Mouse (Mus musculus) limb, embryonic 12.5 days (tissue): ENCODE results near the gene Sparcl1. TPM values are rescaled to one million over a fixed set of nuclear protein-coding genes. Genes with fewer than 3 reads are reported as not detected.
A peak's percentile ranks its signal among the peaks of the same experiment; 100 is the strongest.

Experiments
- ATAC-seq: fragments of 200-750 bp; cut with Nextera tagmentation; 2 replicates; pipeline ENCODE4 v1.8.0; 2017; ENCODE audit warnings: low read depth, moderate TSS enrichment; ENCODE audit not compliant: insufficient number of reproducible peaks, insufficient read depth, low FRiP score, low TSS enrichment
- H3K27ac ChIP-seq: fragments of 300-500 bp; sonication (generic); 2 replicates; pipeline ENCODE4 v1.5.1; 2016; ENCODE audit warnings: mild to moderate bottlenecking, moderate library complexity
- H3K27me3 ChIP-seq: fragments of 300-500 bp; sonication (generic); 2 replicates; pipeline ENCODE4 v1.6.1; 2016; ENCODE audit warnings: mild to moderate bottlenecking, moderate library complexity
- H3K36me3 ChIP-seq: fragments of 300-500 bp; sonication (generic); 2 replicates; pipeline ENCODE4 v1.6.1; 2016; ENCODE audit warnings: mild to moderate bottlenecking, moderate library complexity
- H3K4me1 ChIP-seq: fragments of 300-500 bp; sonication (generic); replicated peaks from 2 replicates; pipeline ENCODE4 v1.6.1; 2016
- H3K4me2 ChIP-seq: fragments of 300-500 bp; sonication (generic); 2 replicates; pipeline ENCODE4 v1.6.1; 2016; ENCODE audit warnings: mild to moderate bottlenecking, moderate library complexity
- H3K4me3 ChIP-seq: fragments of 300-500 bp; sonication (generic); replicated peaks from 2 replicates; pipeline ENCODE4 v1.5.1; 2016; ENCODE audit warnings: mild to moderate bottlenecking
- H3K9ac ChIP-seq: fragments of 300-500 bp; sonication (generic); replicated peaks from 2 replicates; pipeline ENCODE4 v1.6.1; 2016; ENCODE audit warnings: mild to moderate bottlenecking, moderate library complexity
- H3K9me3 ChIP-seq: fragments of 300-500 bp; sonication (generic); 2 replicates; pipeline ENCODE4 v1.6.1; 2016; ENCODE audit warnings: mild to moderate bottlenecking, moderate library complexity
- WGBS: fragments of 180-500 bp; shearing (Covaris S2); methylation state at CpG from one replicate; pipeline ENCODE4 v1.1.7; 2016; 5-methylcytosine and 5-hydroxymethylcytosine counted together
- polyA plus RNA-seq: library from polyadenylated mRNA; unstranded; fragments of >200 nt; fragmentation: Nextera tagmentation; extraction: Ambion mirVana; gene quantifications from 2 replicates; pipeline ENCODE4 v1.2.1, GENCODE M21; 2016

The Sparcl1 gene
- polyA plus RNA-seq, 1 experiment from 2014 or later: 27.2 TPM

- Histone ChIP-seq H3K9ac (no peak overlapping the region), H3K4me1 (0 out of 2 replicates have a peak, but pooled peaks cover 6% of the 10 kb centered on the region), H3K4me2 (no peak overlapping the region), H3K9me3 (no peaks in the 10 kb centered on the region), H3K27ac (no peak overlapping the region), H3K27me3 (no peaks in the 10 kb centered on the region), H3K36me3 (no peaks in the 10 kb centered on the region; the same call in 1 of the 2 replicates), H3K4me3 (no peak overlapping the region)
- ATAC-seq: no peak
- 76% methylated on average over 2 of the region's 2 CpGs for WGBS
Observed at GRCm38 (mm10) chr5:104089751-104090150, 23.8 kb downstream of the Sparcl1 start.

- H3K9ac ChIP-seq: no peak overlapping the region
- 81% methylated on average over 9 of the region's 9 CpGs for WGBS
- no peak for ATAC-seq
- H3K4me2 ChIP-seq: no peak overlapping the region
- H3K9me3 ChIP-seq: no peaks in the 10 kb centered on the region
- no peak overlapping the region for H3K27ac ChIP-seq
- H3K27me3 ChIP-seq: no peaks in the 10 kb centered on the region
- H3K4me3 ChIP-seq: no peak overlapping the region
- H3K36me3 ChIP-seq: no peaks in the 10 kb centered on the region; the same call in 1 of the 2 replicates
- 0 out of 2 replicates have a peak, but pooled peaks cover 3% of the 10 kb centered on the region for H3K4me1 ChIP-seq
Observed at GRCm38 (mm10) chr5:104085366-104085765, 28.2 kb downstream of the Sparcl1 start.

- no peak overlapping the region for H3K27ac ChIP-seq
- peaks cover 8% of the 10 kb centered on the region; the same call in 1 of the 2 replicates for H3K4me1 ChIP-seq
- no peak overlapping the region for H3K4me3 ChIP-seq
- H3K4me2 ChIP-seq: no peak overlapping the region
- WGBS: 82% methylated on average over 6 of the region's 6 CpGs
- no peaks in the 10 kb centered on the region for H3K27me3 ChIP-seq
- ATAC-seq: no peak
- no peak overlapping the region for H3K9ac ChIP-seq
- no peaks in the 10 kb centered on the region for H3K9me3 ChIP-seq
- H3K36me3 ChIP-seq: no peaks in the 10 kb centered on the region
Observed at GRCm38 (mm10) chr5:104080736-104081135, 32.8 kb downstream of the Sparcl1 start.

GRCm38 (mm10) chr5:104077508-104077907 is 36.0 kb downstream of the Sparcl1 start, which contains the start of gene Gm17660:
TSS of gene Gm17660 (minus strand) at chr5:104077608.
- no peaks in the 10 kb centered on the region for H3K9me3 ChIP-seq
- 89% methylated on average over 7 of the region's 7 CpGs for WGBS
- H3K36me3 ChIP-seq: no peaks in the 10 kb centered on the region
- H3K9ac ChIP-seq: no peak within 1 kb of the TSS
- no peaks in the 10 kb centered on the region for H3K27me3 ChIP-seq
- peaks cover 12% of the 10 kb centered on the region for H3K4me1 ChIP-seq
- no peak within 1 kb of the TSS for H3K4me3 ChIP-seq
- no peak for ATAC-seq
- no peak within 1 kb of the TSS for H3K27ac ChIP-seq
- H3K4me2 ChIP-seq: peak within 1 kb of the TSS; percentile 13; the same call in 1 of the 2 replicates

- no peaks in the 10 kb centered on the region for H3K9me3 ChIP-seq
- H3K27me3 ChIP-seq: no peaks in the 10 kb centered on the region
- no peak overlapping the region for H3K9ac ChIP-seq
- H3K36me3 ChIP-seq: no peaks in the 10 kb centered on the region
- no peak overlapping the region for H3K4me3 ChIP-seq
- peak overlapping the region; percentile 13; the same call in 1 of the 2 replicates for H3K4me2 ChIP-seq
- no peak for ATAC-seq
- H3K27ac ChIP-seq: no peak overlapping the region
- peaks cover 14% of the 10 kb centered on the region for H3K4me1 ChIP-seq
- WGBS: 17% methylated on average over 10 of the region's 10 CpGs
Observed at GRCm38 (mm10) chr5:104076361-104076760, 37.2 kb downstream of the Sparcl1 start.

GRCm38 (mm10) chr5:104074388-104074787 is 39.1 kb downstream of the Sparcl1 start:
- no peak overlapping the region for H3K4me2 ChIP-seq
- no peak overlapping the region for H3K27ac ChIP-seq
- WGBS: 34% methylated on average over 12 of the region's 12 CpGs
- no peak overlapping the region for H3K4me3 ChIP-seq
- ATAC-seq: no peak
- H3K27me3 ChIP-seq: no peaks in the 10 kb centered on the region
- H3K9ac ChIP-seq: no peak overlapping the region
- peaks cover 14% of the 10 kb centered on the region for H3K4me1 ChIP-seq
- no peaks in the 10 kb centered on the region for H3K9me3 ChIP-seq
- no peaks in the 10 kb centered on the region for H3K36me3 ChIP-seq

- ATAC-seq: peak; percentile 91
- Histone ChIP-seq H3K27ac (no peak overlapping the region), H3K9me3 (no peaks in the 10 kb centered on the region), H3K36me3 (no peaks in the 10 kb centered on the region), H3K27me3 (no peaks in the 10 kb centered on the region), H3K9ac (no peak overlapping the region), H3K4me1 (peaks cover 14% of the 10 kb centered on the region), H3K4me2 (no peak overlapping the region), H3K4me3 (no peak overlapping the region)
- 66% methylated on average over 5 of the region's 5 CpGs for WGBS
Observed at GRCm38 (mm10) chr5:104073602-104074001, 39.9 kb downstream of the Sparcl1 start.

- 48% methylated on average over 6 of the region's 8 CpGs for WGBS
- peaks cover 14% of the 10 kb centered on the region for H3K4me1 ChIP-seq
- no peaks in the 10 kb centered on the region for H3K36me3 ChIP-seq
- no peak overlapping the region for H3K4me2 ChIP-seq
- H3K9ac ChIP-seq: no peak overlapping the region
- ATAC-seq: peak; percentile 94
- no peaks in the 10 kb centered on the region for H3K27me3 ChIP-seq
- H3K9me3 ChIP-seq: no peaks in the 10 kb centered on the region
- no peak overlapping the region for H3K4me3 ChIP-seq
- peak overlapping the region; percentile 67 for H3K27ac ChIP-seq
Observed at GRCm38 (mm10) chr5:104072272-104072886, 41.2 kb downstream of the Sparcl1 start.

- Histone ChIP-seq H3K4me1 (peaks cover 6% of the 10 kb centered on the region), H3K36me3 (no peaks in the 10 kb centered on the region), H3K27me3 (no peaks in the 10 kb centered on the region), H3K9ac (no peak overlapping the region), H3K27ac (no peak overlapping the region), H3K9me3 (no peaks in the 10 kb centered on the region), H3K4me3 (no peak overlapping the region), H3K4me2 (no peak overlapping the region)
- WGBS: 86% methylated on average over 4 of the region's 4 CpGs
- no peak for ATAC-seq
Observed at GRCm38 (mm10) chr5:104071048-104071447, 42.5 kb downstream of the Sparcl1 start.

GRCm38 (mm10) chr5:104068751-104069150 is 44.8 kb downstream of the Sparcl1 start:
- no peaks in the 10 kb centered on the region for H3K27me3 ChIP-seq
- H3K9ac ChIP-seq: no peak overlapping the region
- no peak overlapping the region for H3K4me2 ChIP-seq
- H3K9me3 ChIP-seq: no peaks in the 10 kb centered on the region
- peaks cover 6% of the 10 kb centered on the region for H3K4me1 ChIP-seq
- 87% methylated on average over 7 of the region's 7 CpGs for WGBS
- H3K27ac ChIP-seq: no peak overlapping the region
- no peak overlapping the region for H3K4me3 ChIP-seq
- ATAC-seq: no peak
- peaks cover 8% of the 10 kb centered on the region; the same call in 1 of the 2 replicates for H3K36me3 ChIP-seq

GRCm38 (mm10) chr5:104062773-104063551 is 50.6 kb downstream of the Sparcl1 start:
- 91% methylated on average over 11 of the region's 11 CpGs for WGBS
- no peak for ATAC-seq

More at GRCm38 (mm10) chr5:104062773-104063551, 50.6 kb downstream of the Sparcl1 start:
- peaks cover 65% of the 10 kb centered on the region for H3K36me3 ChIP-seq
- no peak overlapping the region for H3K27ac ChIP-seq
- no peak overlapping the region for H3K9ac ChIP-seq
- H3K4me2 ChIP-seq: no peak overlapping the region
- no peaks in the 10 kb centered on the region for H3K27me3 ChIP-seq
- no peaks in the 10 kb centered on the region for H3K9me3 ChIP-seq
- no peak overlapping the region for H3K4me3 ChIP-seq
- H3K4me1 ChIP-seq: no peaks in the 10 kb centered on the region
